Mouse (Mus musculus) small intestine, adult 2 months (tissue): Measurements from ENCODE around the gene Cenpp. TPM values are rescaled to one million over a fixed set of nuclear protein-coding genes. Genes with fewer than 3 reads are reported as not detected.
A peak's percentile ranks its signal among the peaks of the same experiment; 100 is the strongest.

Experiments used
- H3K27ac ChIP-seq: fragments of 200-500 bp; 2 replicates; pipeline ENCODE4 v1.5.1; 2012; ENCODE audit warnings: low read depth, low read length, control low read depth, inconsistent platforms; ENCODE audit not compliant: insufficient read depth
- H3K27me3 ChIP-seq: fragments of 200-500 bp; 2 replicates; pipeline ENCODE4 v1.6.1; 2012; ENCODE audit warnings: mild to moderate bottlenecking, moderate library complexity, low read length, inconsistent platforms; ENCODE audit not compliant: control insufficient read depth, insufficient read depth
- H3K36me3 ChIP-seq: fragments of 200-500 bp; 2 replicates; pipeline ENCODE4 v1.6.1; 2012; ENCODE audit warnings: mild to moderate bottlenecking, low read length, control low read depth, inconsistent platforms; ENCODE audit not compliant: control insufficient read depth, insufficient read depth
- H3K4me1 ChIP-seq: fragments of 200-500 bp; 2 replicates; pipeline ENCODE4 v1.6.1; 2012; ENCODE audit warnings: low read length, inconsistent platforms, mixed read lengths; ENCODE audit not compliant: control insufficient read depth, insufficient read depth, insufficient read length
- H3K4me3 ChIP-seq: fragments of 200-500 bp; 2 replicates; pipeline ENCODE4 v1.5.1; 2012; ENCODE audit warnings: low read depth, mild to moderate bottlenecking, control low read depth, inconsistent platforms, low read length, moderate library complexity
- CTCF ChIP-seq: fragments of 200-500 bp; IDR thresholded peaks from 2 replicates; pipeline ENCODE4 v1.5.1; 2012; ENCODE audit warnings: low read depth, mild to moderate bottlenecking, control low read depth, inconsistent platforms, low read length, moderate library complexity, mixed read lengths; ENCODE audit not compliant: insufficient replicate concordance, insufficient read length; ENCODE audit errors: extremely low read depth
- POLR2A ChIP-seq: fragments of 200-500 bp; IDR thresholded peaks from 2 replicates; pipeline ENCODE4 v1.6.1; 2012; ENCODE audit warnings: low read depth, mild to moderate bottlenecking, control low read depth, inconsistent platforms, low read length, moderate library complexity
- WGBS: fragments of 180-500 bp; shearing (Covaris S2); methylation state at CpG from one replicate; pipeline ENCODE4 v1.1.7; 2018; 5-methylcytosine and 5-hydroxymethylcytosine counted together
- polyA plus RNA-seq: library from polyadenylated mRNA; depleted of rRNA; stranded (reverse); fragments of >200 nt; gene quantifications from 2 replicates; pipeline ENCODE4 v1.2.3, GENCODE M21; 2012

Gene Cenpp
- polyA plus RNA-seq, 1 experiment = 0.27 TPM

- H3K4me1 ChIP-seq = no peaks in the 10 kb centered on the region
- TF ChIP-seq CTCF = no peak
- no peak for TF ChIP-seq POLR2A
- H3K27ac ChIP-seq = no peak overlapping the region
- H3K36me3 ChIP-seq = no peaks in the 10 kb centered on the region
- no peaks in the 10 kb centered on the region for H3K27me3 ChIP-seq
- 40% methylated on average over 2 of the region's 2 CpGs for WGBS
- no peak overlapping the region for H3K4me3 ChIP-seq
These were observed 91.7 kb downstream of the Cenpp start for GRCm38 (mm10) chr13:49560886-49561285.

GRCm38 (mm10) chr13:49559185-49559584, 93.4 kb downstream of the Cenpp start:
- H3K36me3 ChIP-seq = no peaks in the 10 kb centered on the region
- no peak overlapping the region for H3K27ac ChIP-seq
- H3K4me3 ChIP-seq = no peak overlapping the region
- H3K4me1 ChIP-seq = no peaks in the 10 kb centered on the region
- 62% methylated on average over 2 of the region's 2 CpGs for WGBS
- TF ChIP-seq POLR2A (no peak), CTCF (peak; percentile 29; the same call in 1 of the 2 replicates)
- no peaks in the 10 kb centered on the region for H3K27me3 ChIP-seq

GRCm38 (mm10) chr13:49556924-49557323, 95.7 kb downstream of the Cenpp start:
- Histone ChIP-seq H3K27ac (no peak overlapping the region), H3K4me3 (no peak overlapping the region), H3K27me3 (no peaks in the 10 kb centered on the region), H3K36me3 (no peaks in the 10 kb centered on the region), H3K4me1 (no peaks in the 10 kb centered on the region)
- TF ChIP-seq POLR2A = no peak
- TF ChIP-seq CTCF = no peak
- 54% methylated on average over 1 of the region's 1 CpGs for WGBS

- Histone ChIP-seq H3K27me3 (no peaks in the 10 kb centered on the region), H3K36me3 (no peaks in the 10 kb centered on the region), H3K27ac (no peak overlapping the region), H3K4me3 (no peak overlapping the region), H3K4me1 (no peaks in the 10 kb centered on the region)
- WGBS = 83% methylated on average over 1 of the region's 1 CpGs
- no peak for TF ChIP-seq POLR2A
- no peak for TF ChIP-seq CTCF
These were observed 96.4 kb downstream of the Cenpp start for GRCm38 (mm10) chr13:49556203-49556602.

- Histone ChIP-seq H3K36me3 (no peaks in the 10 kb centered on the region), H3K27me3 (no peaks in the 10 kb centered on the region), H3K4me1 (no peaks in the 10 kb centered on the region), H3K4me3 (no peak overlapping the region), H3K27ac (no peak overlapping the region)
- TF ChIP-seq POLR2A = no peak
- TF ChIP-seq CTCF = no peak
- WGBS = 89% methylated on average over 5 of the region's 5 CpGs
These were observed 98.1 kb downstream of the Cenpp start for GRCm38 (mm10) chr13:49554519-49554918.

GRCm38 (mm10) chr13:49549616-49550015, 103.0 kb downstream of the Cenpp start:
- Histone ChIP-seq H3K4me3 (no peak overlapping the region), H3K27me3 (no peaks in the 10 kb centered on the region), H3K36me3 (no peaks in the 10 kb centered on the region), H3K27ac (no peak overlapping the region), H3K4me1 (no peaks in the 10 kb centered on the region)
- WGBS = 88% methylated on average over 3 of the region's 3 CpGs
- TF ChIP-seq CTCF (no peak), POLR2A (no peak)

- H3K4me3 ChIP-seq = no peak overlapping the region
- H3K4me1 ChIP-seq = no peaks in the 10 kb centered on the region
- no peaks in the 10 kb centered on the region for H3K36me3 ChIP-seq
- no peaks in the 10 kb centered on the region for H3K27me3 ChIP-seq
- no peak for TF ChIP-seq POLR2A
- no peak for TF ChIP-seq CTCF
- H3K27ac ChIP-seq = no peak overlapping the region
- 67% methylated on average over 1 of the region's 1 CpGs for WGBS
These were observed 104.9 kb downstream of the Cenpp start for GRCm38 (mm10) chr13:49547563-49548150.
